Mouse (Mus musculus): ENCODE measurements at regions not wholly inside any gene's neighbourhood (a gene's known extent, or its start where the extent isn't known, plus 50 kb on each side); places are given as distances from the start of the nearest gene placed in this dataset.
A peak's percentile ranks its signal among the peaks of the same experiment; 100 is the strongest.

GRCm38 (mm10) chr6:117084833-117085500, 83.4 kb upstream of the Cxcl12 start:
- H3K27ac ChIP-seq (ENCODE audit: control insufficient read depth, insufficient read depth, low read depth, low read length) = no peak overlapping the region
- no peaks in the 10 kb centered on the region for H3K36me3 ChIP-seq (ENCODE audit: control insufficient read depth, insufficient read depth, low read length)
- no peak overlapping the region for H3K4me3 ChIP-seq (ENCODE audit: control insufficient read depth, low read depth, low read length)
- peaks cover 9% of the 10 kb centered on the region for H3K4me1 ChIP-seq (ENCODE audit: control insufficient read depth, insufficient read depth, low read length)
- TF ChIP-seq POLR2A (IDR thresholded peaks at IDR 0.05; ENCODE audit: control insufficient read depth, low read depth, low read length) = no peak
- no peak for TF ChIP-seq CTCF (IDR thresholded peaks at IDR 0.05; ENCODE audit: control insufficient read depth, insufficient read depth, insufficient replicate concordance, low read depth, low read length)
- no peaks in the 10 kb centered on the region for H3K27me3 ChIP-seq (ENCODE audit: control insufficient read depth, insufficient read depth, low read length)

- Histone ChIP-seq H3K27ac (ENCODE audit: control insufficient read depth, insufficient read depth, low read depth, low read length) (no peak overlapping the region), H3K4me3 (ENCODE audit: control insufficient read depth, low read depth, low read length) (no peak overlapping the region), H3K4me1 (ENCODE audit: control insufficient read depth, insufficient read depth, low read length) (no peaks in the 10 kb centered on the region), H3K27me3 (ENCODE audit: control insufficient read depth, insufficient read depth, low read length) (no peaks in the 10 kb centered on the region), H3K36me3 (ENCODE audit: control insufficient read depth, insufficient read depth, low read length) (no peaks in the 10 kb centered on the region)
- TF ChIP-seq POLR2A (IDR thresholded peaks at IDR 0.05; ENCODE audit: control insufficient read depth, low read depth, low read length) (no peak), CTCF (IDR thresholded peaks at IDR 0.05; ENCODE audit: control insufficient read depth, insufficient read depth, insufficient replicate concordance, low read depth, low read length) (no peak)
These were observed 73.6 kb upstream of the Cxcl12 start for GRCm38 (mm10) chr6:117094742-117095141.

DNA sequence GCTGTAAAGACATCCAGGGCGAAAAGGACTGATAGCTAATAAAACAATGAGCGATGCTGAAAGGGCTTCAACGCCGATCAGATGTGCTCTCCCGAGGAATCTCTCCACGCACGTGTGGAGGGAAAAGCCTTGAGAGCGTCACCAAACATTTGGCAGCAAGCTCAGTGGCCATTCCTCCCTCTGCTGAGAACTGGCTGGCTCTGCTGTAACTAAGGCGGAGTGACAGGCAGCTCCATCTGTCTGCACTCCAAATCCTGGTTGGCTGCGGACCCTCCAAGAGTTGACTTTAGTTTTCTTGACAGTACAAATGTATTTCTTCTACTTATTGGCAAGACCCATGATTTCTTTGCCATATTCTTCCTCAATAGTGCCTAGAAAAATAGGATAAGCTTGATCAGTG, 68.5 kb upstream of the Cxcl12 start:
- TF ChIP-seq CTCF (IDR thresholded peaks at IDR 0.05; ENCODE audit: control insufficient read depth, insufficient read depth, insufficient replicate concordance, low read depth, low read length) = no peak
- TF ChIP-seq POLR2A (IDR thresholded peaks at IDR 0.05; ENCODE audit: control insufficient read depth, low read depth, low read length) = no peak
- peak overlapping the region; percentile 54 for H3K4me3 ChIP-seq (ENCODE audit: control insufficient read depth, low read depth, low read length)
- no peaks in the 10 kb centered on the region for H3K4me1 ChIP-seq (ENCODE audit: control insufficient read depth, insufficient read depth, low read length)
- H3K36me3 ChIP-seq (ENCODE audit: control insufficient read depth, insufficient read depth, low read length) = no peaks in the 10 kb centered on the region
- H3K27me3 ChIP-seq (ENCODE audit: control insufficient read depth, insufficient read depth, low read length) = no peaks in the 10 kb centered on the region
- no peak overlapping the region for H3K27ac ChIP-seq (ENCODE audit: control insufficient read depth, insufficient read depth, low read depth, low read length)

GRCm38 (mm10) chr6:117102693-117103092, 65.6 kb upstream of the Cxcl12 start:
- Histone ChIP-seq H3K36me3 (ENCODE audit: control insufficient read depth, insufficient read depth, low read length) (no peaks in the 10 kb centered on the region), H3K4me1 (ENCODE audit: control insufficient read depth, insufficient read depth, low read length) (no peaks in the 10 kb centered on the region), H3K27ac (ENCODE audit: control insufficient read depth, insufficient read depth, low read depth, low read length) (no peak overlapping the region), H3K4me3 (ENCODE audit: control insufficient read depth, low read depth, low read length) (no peak overlapping the region), H3K27me3 (ENCODE audit: control insufficient read depth, insufficient read depth, low read length) (no peaks in the 10 kb centered on the region)
- no peak for TF ChIP-seq POLR2A (IDR thresholded peaks at IDR 0.05; ENCODE audit: control insufficient read depth, low read depth, low read length)
- TF ChIP-seq CTCF (IDR thresholded peaks at IDR 0.05; ENCODE audit: control insufficient read depth, insufficient read depth, insufficient replicate concordance, low read depth, low read length) = no peak

DNA sequence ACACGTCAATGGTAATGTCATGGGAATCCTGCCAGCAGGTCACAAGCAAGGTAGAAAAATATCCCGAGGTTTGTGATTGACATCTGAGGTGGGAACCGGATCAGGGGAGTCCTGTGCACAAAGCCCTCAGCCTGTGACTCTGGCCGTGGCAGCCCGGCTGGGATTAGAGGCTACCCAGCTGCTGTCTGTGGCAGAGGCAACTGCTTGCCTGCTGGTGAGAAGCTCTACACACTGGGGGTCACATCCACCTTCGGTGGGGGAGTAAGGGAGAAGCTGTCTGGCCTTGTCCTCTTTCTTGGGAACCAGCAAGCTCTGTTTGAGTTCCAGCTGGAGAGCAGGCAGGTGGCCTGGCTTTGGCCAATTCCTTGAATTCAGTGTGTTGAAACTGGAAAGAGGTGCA, 64.3 kb upstream of the Cxcl12 start:
- no peaks in the 10 kb centered on the region for H3K27me3 ChIP-seq (ENCODE audit: control insufficient read depth, insufficient read depth, low read length)
- H3K4me1 ChIP-seq (ENCODE audit: control insufficient read depth, insufficient read depth, low read length) = no peaks in the 10 kb centered on the region
- no peak overlapping the region for H3K4me3 ChIP-seq (ENCODE audit: control insufficient read depth, low read depth, low read length)
- no peak for TF ChIP-seq POLR2A (IDR thresholded peaks at IDR 0.05; ENCODE audit: control insufficient read depth, low read depth, low read length)
- no peaks in the 10 kb centered on the region for H3K36me3 ChIP-seq (ENCODE audit: control insufficient read depth, insufficient read depth, low read length)
- no peak overlapping the region for H3K27ac ChIP-seq (ENCODE audit: control insufficient read depth, insufficient read depth, low read depth, low read length)

GRCm38 (mm10) chr6:117104463-117104862, 63.9 kb upstream of the Cxcl12 start:
- H3K4me3 ChIP-seq (ENCODE audit: control insufficient read depth, low read depth, low read length) = no peak overlapping the region
- no peaks in the 10 kb centered on the region for H3K4me1 ChIP-seq (ENCODE audit: control insufficient read depth, insufficient read depth, low read length)
- no peaks in the 10 kb centered on the region for H3K27me3 ChIP-seq (ENCODE audit: control insufficient read depth, insufficient read depth, low read length)
- H3K36me3 ChIP-seq (ENCODE audit: control insufficient read depth, insufficient read depth, low read length) = no peaks in the 10 kb centered on the region
- TF ChIP-seq POLR2A (IDR thresholded peaks at IDR 0.05; ENCODE audit: control insufficient read depth, low read depth, low read length) (no peak), CTCF (IDR thresholded peaks at IDR 0.05; ENCODE audit: control insufficient read depth, insufficient read depth, insufficient replicate concordance, low read depth, low read length) (no peak)
- no peak overlapping the region for H3K27ac ChIP-seq (ENCODE audit: control insufficient read depth, insufficient read depth, low read depth, low read length)

GRCm38 (mm10) chr6:117105182-117105589, 63.1 kb upstream of the Cxcl12 start:
- H3K27me3 ChIP-seq (ENCODE audit: control insufficient read depth, insufficient read depth, low read length) = no peaks in the 10 kb centered on the region
- no peak overlapping the region for H3K27ac ChIP-seq (ENCODE audit: control insufficient read depth, insufficient read depth, low read depth, low read length)
- no peaks in the 10 kb centered on the region for H3K36me3 ChIP-seq (ENCODE audit: control insufficient read depth, insufficient read depth, low read length)
- TF ChIP-seq POLR2A (IDR thresholded peaks at IDR 0.05; ENCODE audit: control insufficient read depth, low read depth, low read length) = no peak
- no peak for TF ChIP-seq CTCF (IDR thresholded peaks at IDR 0.05; ENCODE audit: control insufficient read depth, insufficient read depth, insufficient replicate concordance, low read depth, low read length)
- no peak overlapping the region for H3K4me3 ChIP-seq (ENCODE audit: control insufficient read depth, low read depth, low read length)
- H3K4me1 ChIP-seq (ENCODE audit: control insufficient read depth, insufficient read depth, low read length) = no peaks in the 10 kb centered on the region

DNA sequence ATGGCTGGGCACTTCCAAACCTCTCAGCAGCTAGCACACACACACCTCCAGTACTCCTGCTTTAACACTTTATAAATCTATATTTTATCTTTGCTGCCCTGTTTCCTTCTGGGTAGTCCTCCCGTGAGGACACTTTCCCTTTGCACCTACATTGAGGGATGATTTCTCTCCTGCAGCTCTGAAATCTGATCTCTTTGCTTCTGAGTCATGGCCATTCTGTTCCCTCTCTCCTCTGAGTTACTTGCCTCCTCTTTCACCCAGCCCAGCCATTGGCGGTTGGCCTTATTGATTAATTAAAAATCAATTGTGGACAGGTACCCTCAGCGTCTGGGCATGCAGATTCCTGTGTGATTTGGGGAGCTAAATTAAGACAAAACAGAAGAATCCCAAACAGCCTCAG, 58.0 kb upstream of the Cxcl12 start:
- no peaks in the 10 kb centered on the region for H3K27me3 ChIP-seq (ENCODE audit: control insufficient read depth, insufficient read depth, low read length)
- H3K4me1 ChIP-seq (ENCODE audit: control insufficient read depth, insufficient read depth, low read length) = no peaks in the 10 kb centered on the region
- no peak overlapping the region for H3K4me3 ChIP-seq (ENCODE audit: control insufficient read depth, low read depth, low read length)
- H3K36me3 ChIP-seq (ENCODE audit: control insufficient read depth, insufficient read depth, low read length) = no peaks in the 10 kb centered on the region
- H3K27ac ChIP-seq (ENCODE audit: control insufficient read depth, insufficient read depth, low read depth, low read length) = no peak overlapping the region
- TF ChIP-seq POLR2A (IDR thresholded peaks at IDR 0.05; ENCODE audit: control insufficient read depth, low read depth, low read length) = no peak
- TF ChIP-seq CTCF (IDR thresholded peaks at IDR 0.05; ENCODE audit: control insufficient read depth, insufficient read depth, insufficient replicate concordance, low read depth, low read length) = no peak

Data from testis, adult 2 months (tissue).